Mouse (Mus musculus) lung, embryonic 16.5 days (tissue): ENCODE results near the gene Morn4. TPM values are rescaled to one million over a fixed set of nuclear protein-coding genes. Genes with fewer than 3 reads are reported as not detected.

ENCODE experiments used
- ATAC-seq: fragments of 200-750 bp; cut with Nextera tagmentation; 2 replicates; pipeline ENCODE4 v1.8.0; 2017; ENCODE audit warnings: low read depth, mild to moderate bottlenecking, moderate library complexity
- H3K27ac ChIP-seq: fragments of 300-500 bp; sonication (generic); 2 replicates; pipeline ENCODE4 v1.5.1; 2014; ENCODE audit warnings: mild to moderate bottlenecking, control low read depth, low read length
- H3K27me3 ChIP-seq: fragments of 300-500 bp; sonication (generic); 2 replicates; pipeline ENCODE4 v1.6.1; 2014; ENCODE audit warnings: low read depth, low read length, mixed read lengths; ENCODE audit not compliant: control insufficient read depth, insufficient read depth
- H3K36me3 ChIP-seq: fragments of 300-500 bp; sonication (generic); 2 replicates; pipeline ENCODE4 v1.6.1; 2014; ENCODE audit warnings: low read length; ENCODE audit not compliant: control insufficient read depth, insufficient read depth
- H3K4me1 ChIP-seq: fragments of 300-500 bp; sonication (generic); replicated peaks from 2 replicates; pipeline ENCODE4 v1.6.1; 2014; ENCODE audit warnings: low read length, mixed read lengths; ENCODE audit not compliant: control insufficient read depth, insufficient read depth
- H3K4me2 ChIP-seq: fragments of 300-500 bp; sonication (generic); 2 replicates; pipeline ENCODE4 v1.6.1; 2014; ENCODE audit warnings: low read depth, low read length, control low read depth
- H3K4me3 ChIP-seq: fragments of 300-500 bp; sonication (generic); 2 replicates; pipeline ENCODE4 v1.5.1; 2014; ENCODE audit warnings: mild to moderate bottlenecking, low read length, control low read depth
- H3K9ac ChIP-seq: fragments of 300-500 bp; sonication (generic); 2 replicates; pipeline ENCODE4 v1.6.1; 2014; ENCODE audit warnings: low read length, control low read depth
- H3K9me3 ChIP-seq: fragments of 300-500 bp; sonication (generic); 2 replicates; pipeline ENCODE4 v1.6.1; 2016; ENCODE audit warnings: low read length; ENCODE audit not compliant: control insufficient read depth
- WGBS: fragments of 180-500 bp; shearing (Covaris S2); extraction: QIAGEN DNeasy Blood & Tissue Kit; methylation state at CpG from one replicate; pipeline ENCODE4 v1.1.7; 2014; 5-methylcytosine and 5-hydroxymethylcytosine counted together
- polyA plus RNA-seq: library from polyadenylated mRNA; unstranded; fragments of >200 nt; fragmentation: Nextera tagmentation; extraction: Ambion mirVana; gene quantifications from 2 replicates; pipeline ENCODE4 v1.2.1, GENCODE M21; 2015

Gene Morn4
- polyA plus RNA-seq, 1 experiment from 2014 or later = 18.5 TPM

- no peak for ATAC-seq
- Histone ChIP-seq H3K9ac (no peak overlapping the region), H3K27ac (no peak overlapping the region), H3K36me3 (no peaks in the 10 kb centered on the region), H3K4me3 (no peak overlapping the region), H3K27me3 (no peaks in the 10 kb centered on the region; the same call in 1 of the 2 replicates), H3K4me2 (no peak overlapping the region), H3K4me1 (peaks cover 9% of the 10 kb centered on the region; the same call in 1 of the 2 replicates), H3K9me3 (no peaks in the 10 kb centered on the region)
- 72% methylated on average over 3 of the region's 3 CpGs for whole genome bisulfite sequencing
These were observed 49.8 kb downstream of the Morn4 start for GRCm38 (mm10) chr19:42036357-42036756.

- no peaks in the 10 kb centered on the region; the same call in 1 of the 2 replicates for H3K27me3 ChIP-seq
- peak; percentile 77 for ATAC-seq
- no peaks in the 10 kb centered on the region for H3K36me3 ChIP-seq
- 65% methylated on average over 19 of the region's 19 CpGs for WGBS
- H3K4me1 ChIP-seq = peaks cover 9% of the 10 kb centered on the region; the same call in 1 of the 2 replicates
- H3K4me2 ChIP-seq = no peak within 1 kb of the TSS
- H3K9me3 ChIP-seq = no peaks in the 10 kb centered on the region
- H3K4me3 ChIP-seq = no peak within 1 kb of the TSS
- no peak within 1 kb of the TSS for H3K27ac ChIP-seq
- H3K9ac ChIP-seq = no peak within 1 kb of the TSS
These were observed 50.5 kb downstream of the Morn4 start, which contains the start of gene Ankrd2 for GRCm38 (mm10) chr19:42035456-42036248. TSS of gene Ankrd2 (plus strand) at chr19:42036000.

- Histone ChIP-seq H3K4me1 (peaks cover 9% of the 10 kb centered on the region; the same call in 1 of the 2 replicates), H3K36me3 (no peaks in the 10 kb centered on the region), H3K4me3 (no peak overlapping the region), H3K27ac (no peak overlapping the region), H3K27me3 (no peaks in the 10 kb centered on the region; the same call in 1 of the 2 replicates), H3K9ac (no peak overlapping the region), H3K4me2 (no peak overlapping the region), H3K9me3 (no peaks in the 10 kb centered on the region)
- ATAC-seq = peak; percentile 12; the same call in 1 of the 2 replicates
- 44% methylated on average over 11 of the region's 11 CpGs for WGBS
These were observed 51.2 kb downstream of the Morn4 start for GRCm38 (mm10) chr19:42034881-42035455.

- no peak overlapping the region for H3K9ac ChIP-seq
- peak; percentile 31 for ATAC-seq
- peaks cover 9% of the 10 kb centered on the region; the same call in 1 of the 2 replicates for H3K4me1 ChIP-seq
- no peak overlapping the region for H3K27ac ChIP-seq
- H3K27me3 ChIP-seq = no peaks in the 10 kb centered on the region
- H3K9me3 ChIP-seq = no peaks in the 10 kb centered on the region
- WGBS = 59% methylated on average over 9 of the region's 9 CpGs
- H3K4me3 ChIP-seq = no peak overlapping the region
- no peaks in the 10 kb centered on the region for H3K36me3 ChIP-seq
- H3K4me2 ChIP-seq = no peak overlapping the region
These were observed 51.9 kb downstream of the Morn4 start for GRCm38 (mm10) chr19:42034146-42034775.

- H3K4me3 ChIP-seq = no peak overlapping the region
- WGBS = 83% methylated on average over 14 of the region's 14 CpGs
- no peaks in the 10 kb centered on the region for H3K27me3 ChIP-seq
- no peak overlapping the region for H3K4me2 ChIP-seq
- H3K27ac ChIP-seq = no peak overlapping the region
- no peaks in the 10 kb centered on the region for H3K9me3 ChIP-seq
- ATAC-seq = no peak
- peaks cover 9% of the 10 kb centered on the region; the same call in 1 of the 2 replicates for H3K4me1 ChIP-seq
- H3K36me3 ChIP-seq = no peaks in the 10 kb centered on the region
- H3K9ac ChIP-seq = no peak overlapping the region
These were observed 52.5 kb downstream of the Morn4 start for GRCm38 (mm10) chr19:42033611-42034010.

GRCm38 (mm10) chr19:42031112-42031511, 55.0 kb downstream of the Morn4 start:
- Histone ChIP-seq H3K27me3 (no peaks in the 10 kb centered on the region), H3K36me3 (no peaks in the 10 kb centered on the region), H3K4me1 (peaks cover 9% of the 10 kb centered on the region; the same call in 1 of the 2 replicates), H3K4me2 (no peak overlapping the region), H3K9ac (no peak overlapping the region), H3K4me3 (no peak overlapping the region), H3K27ac (no peak overlapping the region), H3K9me3 (no peaks in the 10 kb centered on the region)
- 80% methylated on average over 5 of the region's 5 CpGs for WGBS
- ATAC-seq = no peak

- ATAC-seq = peak; percentile 80
- 3% methylated on average over 5 of the region's 5 CpGs for WGBS
- Histone ChIP-seq H3K27ac (no peak overlapping the region), H3K36me3 (no peaks in the 10 kb centered on the region), H3K9ac (no peak overlapping the region), H3K4me3 (no peak overlapping the region), H3K27me3 (no peaks in the 10 kb centered on the region), H3K4me1 (no peaks in the 10 kb centered on the region), H3K4me2 (no peak overlapping the region), H3K9me3 (no peaks in the 10 kb centered on the region)
These were observed 60.0 kb downstream of the Morn4 start for GRCm38 (mm10) chr19:42026158-42026557.
